Mouse (Mus musculus) bone marrow, adult 2 months (tissue): Measurements from ENCODE around the gene Olfr1061. TPM values are rescaled to one million over a fixed set of nuclear protein-coding genes. Genes with fewer than 3 reads are reported as not detected.
"Not testable (repeated sequence)": the region's sequence is repeated elsewhere in the genome, so short reads cannot be mapped to it uniquely, and the experiment has no call there.

Experiments used
- H3K27ac ChIP-seq: fragments of 200-500 bp; 2 replicates; pipeline ENCODE4 v1.5.1; 2012; ENCODE audit warnings: low read depth, mild to moderate bottlenecking, control low read depth, inconsistent platforms, low read length; ENCODE audit not compliant: control insufficient read depth, poor library complexity, insufficient read depth
- H3K4me1 ChIP-seq: fragments of 200-500 bp; 2 replicates; pipeline ENCODE4 v1.6.1; 2011; ENCODE audit warnings: low read length; ENCODE audit not compliant: control insufficient read depth, insufficient read depth
- H3K4me3 ChIP-seq: fragments of 200-500 bp; replicated peaks from 2 replicates; pipeline ENCODE3; 2011; ENCODE audit warnings: mild to moderate bottlenecking, low read depth, low read length, control low read depth; ENCODE audit not compliant: control insufficient read depth
- CTCF ChIP-seq: fragments of 200-500 bp; IDR thresholded peaks from 2 replicates; pipeline ENCODE4 v1.5.1; 2011; ENCODE audit warnings: low read length, control low read depth; ENCODE audit not compliant: control insufficient read depth, insufficient read depth
- POLR2A ChIP-seq: fragments of 200-500 bp; IDR thresholded peaks from 2 replicates; pipeline ENCODE4 v1.6.1; 2011; ENCODE audit warnings: low read depth, mild to moderate bottlenecking, control low read depth, low read length, borderline replicate concordance; ENCODE audit not compliant: control insufficient read depth
- WGBS: fragments of 180-500 bp; shearing (Covaris S2); methylation state at CpG from one replicate; pipeline ENCODE4 v1.1.7; 2018; 5-methylcytosine and 5-hydroxymethylcytosine counted together
- polyA plus RNA-seq: library from polyadenylated mRNA; stranded (reverse); fragments of >200 nt; gene quantifications from 2 replicates; pipeline ENCODE4 v1.2.4, GENCODE M21; 2011; ENCODE audit warnings: low replicate concordance; ENCODE audit not compliant: missing spikeins, insufficient read depth, insufficient read length

Gene Olfr1061
- polyA plus RNA-seq: not detected in 2 replicates

- no peak within 1 kb of the TSS for H3K4me3 ChIP-seq
- TF ChIP-seq POLR2A: no peak
- no peak for TF ChIP-seq CTCF
- WGBS: 64% methylated on average over 1 of the region's 1 CpGs
- H3K27ac ChIP-seq: no peak within 1 kb of the TSS
- H3K4me1 ChIP-seq: no peaks in the 10 kb centered on the region
Observed at GRCm38 (mm10) chr2:86413950-86414349, at the start of gene Olfr1061. Olfr1061 (minus strand) TSS chr2:86414050.

GRCm38 (mm10) chr2:86460434-86460833 is 46.6 kb upstream of the Olfr1061 start:
- Histone ChIP-seq H3K27ac (no peak overlapping the region), H3K4me1 (no peaks in the 10 kb centered on the region), H3K4me3 (no peak overlapping the region)
- TF ChIP-seq CTCF (no peak), POLR2A (no peak)
- 66% methylated on average over 1 of the region's 1 CpGs for WGBS

- WGBS: 75% methylated on average over 1 of the region's 1 CpGs
- Histone ChIP-seq H3K4me3 (no peak within 1 kb of the TSS), H3K4me1 (no peaks in the 10 kb centered on the region), H3K27ac (no peak within 1 kb of the TSS)
- TF ChIP-seq CTCF (no peak), POLR2A (no peak)
Observed at GRCm38 (mm10) chr2:86456169-86456568, 42.3 kb upstream of the Olfr1061 start, which contains the start of gene Olfr1066. Olfr1066 (minus strand) TSS chr2:86456269.

- H3K27ac ChIP-seq, H3K4me3 ChIP-seq, H3K4me1 ChIP-seq: not testable (repeated sequence)
- 73% methylated on average over 1 of the region's 1 CpGs for WGBS
Observed at GRCm38 (mm10) chr2:86450491-86450890, 36.6 kb upstream of the Olfr1061 start, which contains the start of gene Olfr1065. Olfr1065 (minus strand) TSS chr2:86450591.

- not testable (repeated sequence) for H3K4me1 ChIP-seq, H3K27ac ChIP-seq, H3K4me3 ChIP-seq
- 72% methylated on average over 1 of the region's 1 CpGs for WGBS
Observed at GRCm38 (mm10) chr2:86442101-86442500, 28.3 kb upstream of the Olfr1061 start.

- not testable (repeated sequence) for H3K4me1 ChIP-seq, H3K4me3 ChIP-seq, H3K27ac ChIP-seq
- 36% methylated on average over 8 of the region's 8 CpGs for WGBS
Observed at GRCm38 (mm10) chr2:86428511-86428910, 14.7 kb upstream of the Olfr1061 start.

- not testable (repeated sequence) for H3K27ac ChIP-seq, H3K4me1 ChIP-seq, H3K4me3 ChIP-seq
Observed at GRCm38 (mm10) chr2:86426649-86427048, 12.8 kb upstream of the Olfr1061 start, which contains the start of gene Olfr1062. Olfr1062 (minus strand) TSS chr2:86426749.

GRCm38 (mm10) chr2:86395114-86395513 is 18.7 kb downstream of the Olfr1061 start:
- H3K4me3 ChIP-seq: no peak overlapping the region

GRCm38 (mm10) chr2:86388461-86388860 is 25.4 kb downstream of the Olfr1061 start, which contains the start of gene Olfr1058:
Olfr1058 (minus strand) TSS chr2:86388561.
- not testable (repeated sequence) for H3K4me1 ChIP-seq, H3K27ac ChIP-seq, H3K4me3 ChIP-seq

More at GRCm38 (mm10) chr2:86395114-86395513, 18.7 kb downstream of the Olfr1061 start:
- whole genome bisulfite sequencing: 84% methylated on average over 2 of the region's 2 CpGs
- Histone ChIP-seq H3K4me1 (no peaks in the 10 kb centered on the region), H3K27ac (no peak overlapping the region)
- TF ChIP-seq POLR2A (no peak), CTCF (no peak)

- Histone ChIP-seq H3K4me1 (no peaks in the 10 kb centered on the region), H3K27ac (no peak within 1 kb of the TSS), H3K4me3 (no peak within 1 kb of the TSS)
- no peak for TF ChIP-seq CTCF
- no peak for TF ChIP-seq POLR2A
Observed at GRCm38 (mm10) chr2:86378293-86378692, 35.6 kb downstream of the Olfr1061 start, which contains the start of gene Olfr1057. Olfr1057 (minus strand) TSS chr2:86378393.

GRCm38 (mm10) chr2:86366342-86366741 is 47.5 kb downstream of the Olfr1061 start:
- WGBS: no CpG with 5 or more reads among the region's 6 CpGs
- not testable (repeated sequence) for H3K4me1 ChIP-seq, H3K27ac ChIP-seq, H3K4me3 ChIP-seq
